Mouse (Mus musculus): ENCODE measurements around the gene Psmb3. TPM values are rescaled to one million over a fixed set of nuclear protein-coding genes. Genes with fewer than 3 reads are reported as not detected.
"Not testable (repeated sequence)": the region's sequence is repeated elsewhere in the genome, so short reads cannot be mapped to it uniquely, and the experiment has no call there.

Gene Psmb3
- polyA plus RNA-seq, 1 experiment = 241 TPM

DNA sequence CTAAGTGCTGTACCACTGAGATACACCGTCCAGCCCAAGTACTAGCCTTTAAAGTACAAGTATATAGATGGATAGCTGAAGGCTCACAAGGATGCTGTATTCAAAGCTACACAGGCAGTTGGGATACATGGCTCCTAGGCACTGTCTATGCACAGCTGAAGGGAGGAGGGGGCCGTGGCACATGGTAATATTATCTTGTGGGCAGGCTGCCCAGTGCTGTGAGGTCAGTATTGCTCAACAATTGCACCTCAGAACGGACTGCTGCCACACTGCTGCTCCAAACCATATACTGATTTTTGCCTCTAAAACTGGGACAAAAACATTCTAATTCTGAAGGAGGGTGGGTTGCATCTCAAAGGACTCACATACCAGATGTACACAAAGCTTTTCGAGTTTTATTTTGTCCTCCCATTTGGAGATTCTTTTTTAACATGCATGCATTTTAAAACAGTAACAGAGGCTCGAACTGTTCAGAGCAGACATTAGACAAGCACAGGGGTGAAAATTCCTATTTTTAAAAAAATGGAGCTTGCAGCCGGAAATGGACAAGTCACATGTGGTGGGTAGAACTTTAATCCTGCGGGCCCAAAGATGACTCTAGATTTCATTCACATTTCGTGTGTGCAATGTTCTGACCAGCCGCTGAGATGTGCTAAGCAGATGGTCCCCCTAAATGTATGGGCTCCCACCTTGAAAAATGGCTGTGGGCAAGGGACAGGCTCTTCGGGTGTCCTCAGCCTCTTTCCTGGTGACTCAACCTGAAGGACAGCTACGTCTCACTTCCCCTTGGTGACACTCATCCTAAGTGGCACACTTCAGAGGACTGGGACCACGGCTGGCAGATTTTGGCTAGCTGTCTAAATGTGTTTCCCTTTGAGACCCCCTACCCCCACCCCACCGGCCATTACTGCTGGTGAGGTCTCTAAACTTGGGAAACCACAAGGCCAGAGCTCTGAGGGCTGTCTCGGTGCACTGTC is 11.9 kb downstream of the Psmb3 start:
- peak in 1 of 2 experiments; percentile 43 for DNase-seq (ENCODE audit: extremely low spot score in 1 of 2, low spot score in 1 of 2)

DNA sequence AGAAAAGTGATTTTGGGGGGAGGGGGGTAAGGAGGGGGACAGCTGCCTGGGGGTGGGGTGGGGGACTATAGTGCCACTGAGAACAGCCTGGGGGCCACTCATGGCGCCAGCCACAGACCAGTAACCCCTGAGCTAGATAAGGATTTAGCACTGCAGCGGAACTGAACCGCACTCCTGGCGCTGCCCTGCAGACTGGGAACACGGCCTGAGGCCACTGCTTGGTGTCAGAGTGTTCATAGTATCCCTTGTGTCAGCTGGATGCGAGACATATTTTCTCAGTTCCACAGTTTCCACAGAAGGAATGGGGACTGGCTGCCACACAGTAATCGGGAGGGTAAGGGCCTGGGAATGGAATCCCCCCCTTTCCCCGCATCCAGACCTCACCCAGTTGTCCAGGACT is 12.8 kb downstream of the Psmb3 start:
- DNase-seq (ENCODE audit: extremely low spot score in 1 of 2, low spot score in 1 of 2) = no peak

DNA sequence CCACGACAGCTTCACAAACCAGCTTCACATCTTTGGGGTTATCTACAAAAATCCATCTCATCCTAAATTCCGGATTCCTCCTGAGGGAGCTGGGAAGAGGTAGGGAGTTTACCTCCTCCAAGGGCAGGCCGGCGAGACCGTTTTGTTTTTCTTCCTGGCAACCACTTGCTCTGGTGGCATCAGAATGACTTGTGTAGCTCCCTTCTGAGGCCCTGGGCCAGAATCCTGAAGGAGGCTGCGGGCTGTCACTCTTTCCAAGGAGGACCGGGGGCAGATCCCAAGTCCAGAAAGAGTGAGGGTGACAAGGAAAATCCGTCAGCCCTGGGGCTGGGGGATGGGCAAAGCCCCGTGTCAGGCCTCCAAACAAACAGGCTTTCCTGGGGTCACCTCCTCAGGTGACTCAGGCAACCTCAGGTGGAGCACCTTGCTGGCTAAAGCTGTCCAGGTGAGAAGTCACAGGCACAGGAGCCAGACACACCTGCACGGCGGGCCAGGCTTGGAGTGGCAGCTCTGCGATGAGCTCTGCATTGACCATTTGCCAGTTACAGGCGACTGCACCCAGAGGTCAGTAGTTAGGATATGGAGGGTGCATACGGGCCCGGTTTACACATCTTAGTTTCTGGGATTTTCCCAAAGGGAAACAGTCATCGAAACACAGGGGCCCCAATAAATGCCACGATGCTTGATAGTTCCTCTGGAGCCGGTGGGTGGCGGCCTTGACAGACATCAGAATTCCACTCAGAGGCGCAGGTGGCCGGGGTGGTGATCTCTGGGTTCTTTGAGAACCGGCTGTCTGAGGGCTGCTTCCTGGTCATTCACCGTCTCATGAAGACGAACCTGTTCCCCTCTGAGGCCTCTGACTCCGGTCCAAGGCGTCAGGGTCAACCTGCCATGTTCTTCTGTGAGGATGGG is 14.4 kb downstream of the Psmb3 start:
- no peak for DNase-seq (ENCODE audit: extremely low spot score in 1 of 2, low spot score in 1 of 2)

DNA sequence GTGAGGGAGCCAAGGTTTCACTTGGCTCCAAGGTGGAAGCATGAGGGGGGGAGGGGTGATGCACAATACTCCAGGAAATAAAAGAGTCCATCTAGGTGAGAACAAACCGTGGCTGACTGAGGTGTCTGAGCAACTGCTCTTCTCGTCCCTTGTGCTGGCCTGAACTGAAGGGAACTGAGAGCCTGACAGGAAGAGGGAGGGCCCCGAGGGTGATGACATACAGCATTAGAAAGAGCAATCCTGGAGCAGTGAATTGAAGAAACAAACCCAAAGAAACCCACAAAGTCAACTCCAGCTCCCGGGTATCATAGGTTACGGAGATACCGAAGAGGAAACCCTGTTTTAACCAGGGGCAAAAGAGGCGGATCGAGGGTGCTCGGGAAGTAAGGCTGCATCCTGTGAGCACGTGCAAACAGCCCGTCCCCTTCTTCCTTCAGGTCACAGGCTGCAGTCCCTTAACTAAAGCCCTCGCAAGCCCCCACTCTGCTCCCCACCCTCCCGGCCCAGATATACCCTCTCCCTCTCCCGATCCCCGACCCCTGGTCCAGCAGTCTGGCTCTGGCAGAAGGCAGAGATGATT is 15.2 kb downstream of the Psmb3 start:
- DNase-seq (ENCODE audit: extremely low spot score in 1 of 2, low spot score in 1 of 2) = no peak

DNA sequence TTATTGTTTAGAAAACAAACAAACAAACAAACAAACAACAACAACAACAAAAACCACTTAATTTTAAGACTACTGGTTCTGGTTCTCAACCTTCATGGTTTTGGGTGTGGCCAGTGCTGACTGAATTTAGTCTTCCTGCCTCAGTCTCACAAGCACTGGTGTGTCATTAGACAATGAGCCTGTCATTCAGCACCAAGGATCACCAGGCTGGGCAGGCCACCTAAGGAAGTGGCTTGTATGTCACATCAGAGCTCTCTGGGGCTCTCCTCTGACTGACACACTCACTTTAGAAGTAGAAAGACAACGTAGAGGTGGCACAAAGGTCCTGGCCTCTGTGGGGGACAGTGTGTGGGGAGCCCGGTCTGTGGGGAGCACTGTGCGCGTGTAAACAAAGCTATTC is 15.8 kb downstream of the Psmb3 start:
- DNase-seq (ENCODE audit: extremely low spot score in 1 of 2, low spot score in 1 of 2) = no peak

DNA sequence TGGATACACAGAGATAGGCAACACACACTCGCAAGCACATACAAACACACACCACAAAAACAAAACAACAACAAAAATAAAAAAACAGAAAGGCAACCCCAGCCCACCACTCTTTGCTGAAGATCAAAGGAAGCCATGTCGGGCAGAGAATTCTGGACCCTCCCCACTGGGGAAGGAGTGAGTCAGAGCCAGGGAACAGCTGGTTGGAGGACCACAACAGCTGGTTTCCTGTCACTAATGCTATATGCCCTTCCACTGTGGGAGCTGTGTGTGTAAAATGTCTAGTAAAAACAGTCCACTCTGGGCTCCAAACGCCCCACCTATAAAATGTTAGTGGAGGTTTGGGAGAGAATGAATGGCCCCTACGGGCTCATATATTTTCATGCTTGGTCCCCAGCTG is 18.1 kb downstream of the Psmb3 start:
- no peak for DNase-seq (ENCODE audit: extremely low spot score in 1 of 2, low spot score in 1 of 2)

DNA sequence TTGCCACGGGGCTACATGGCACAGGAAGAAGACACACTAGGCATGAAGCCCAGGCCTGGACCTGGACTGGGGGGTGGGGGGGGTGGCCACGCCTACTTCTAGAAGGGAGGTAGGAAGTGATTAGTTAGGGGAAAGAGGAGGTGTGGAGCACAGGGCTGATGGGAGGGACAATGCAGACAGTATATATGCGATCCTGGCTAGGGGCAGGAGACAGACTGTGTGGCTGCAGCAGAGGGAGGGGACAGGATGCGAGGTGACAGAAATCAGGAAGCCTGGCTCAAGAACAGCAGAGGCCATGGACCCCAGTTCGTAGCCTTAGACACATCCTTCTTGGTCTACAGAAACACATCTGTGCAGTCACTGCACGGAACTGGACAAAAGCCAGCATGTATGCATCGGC is 20.5 kb downstream of the Psmb3 start:
- no peak for DNase-seq (ENCODE audit: extremely low spot score in 1 of 2, low spot score in 1 of 2)

DNA sequence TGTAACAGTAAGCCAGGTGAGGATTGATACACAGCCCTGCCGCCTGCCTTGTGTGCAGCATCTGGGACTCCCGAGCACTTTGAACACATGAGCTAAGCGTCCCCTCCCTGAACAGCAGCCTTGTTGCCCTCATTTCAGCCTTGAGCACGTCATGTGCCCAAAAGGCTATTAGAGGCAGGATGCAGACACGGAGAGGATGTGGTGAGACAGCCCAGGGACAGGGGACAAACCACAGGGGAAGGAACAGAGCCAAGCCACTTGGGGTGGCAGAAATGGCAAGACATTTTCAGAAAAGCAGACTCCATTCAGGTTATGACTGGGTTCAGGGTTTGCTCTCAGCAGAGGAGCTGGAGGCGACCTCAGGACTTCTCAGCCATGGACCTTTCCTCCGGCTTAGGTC is 25.1 kb downstream of the Psmb3 start:
- no peak for DNase-seq (ENCODE audit: extremely low spot score in 1 of 2, low spot score in 1 of 2)

DNA sequence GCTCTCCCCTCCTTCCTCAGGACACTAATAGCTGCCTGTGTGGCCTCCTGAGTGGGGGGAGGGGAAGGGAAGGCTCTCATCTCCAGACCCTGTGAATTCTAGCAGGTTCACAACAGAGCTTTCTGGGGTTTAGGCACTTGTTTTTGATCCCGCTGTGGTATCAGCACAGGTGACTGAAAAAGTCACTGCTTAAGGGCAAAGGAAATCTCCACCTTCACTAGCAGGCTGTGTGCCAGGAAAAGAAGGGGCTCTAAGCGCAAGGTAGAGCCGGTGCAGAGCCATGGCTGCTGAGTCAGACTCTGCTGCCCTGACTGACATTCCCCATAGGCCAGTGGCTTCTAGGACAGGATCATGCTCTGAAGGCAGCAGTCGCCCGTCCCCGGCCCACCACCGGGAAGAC is 25.5 kb downstream of the Psmb3 start:
- DNase-seq (ENCODE audit: extremely low spot score in 1 of 2, low spot score in 1 of 2) = no peak

DNA sequence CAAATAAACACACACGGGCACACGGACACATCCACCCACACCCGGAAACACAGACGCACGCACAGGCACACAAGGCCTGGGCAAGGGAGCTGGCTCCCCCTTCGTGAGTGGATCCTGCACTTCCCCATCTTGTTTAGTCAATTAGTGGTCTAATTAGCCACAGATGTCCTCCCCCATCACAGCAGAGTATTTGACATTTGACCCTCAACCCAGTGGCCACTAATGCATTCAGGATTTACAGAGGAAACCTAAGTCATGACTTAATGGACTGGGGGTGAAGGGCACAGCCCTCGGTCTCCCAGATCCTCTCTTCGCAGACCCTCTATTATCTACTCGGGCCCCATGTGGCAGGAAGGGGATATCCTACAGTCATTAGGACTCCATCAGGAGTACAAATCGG is 30.5 kb downstream of the Psmb3 start:
- no peak for DNase-seq (ENCODE audit: extremely low spot score in 1 of 2, low spot score in 1 of 2)

DNA sequence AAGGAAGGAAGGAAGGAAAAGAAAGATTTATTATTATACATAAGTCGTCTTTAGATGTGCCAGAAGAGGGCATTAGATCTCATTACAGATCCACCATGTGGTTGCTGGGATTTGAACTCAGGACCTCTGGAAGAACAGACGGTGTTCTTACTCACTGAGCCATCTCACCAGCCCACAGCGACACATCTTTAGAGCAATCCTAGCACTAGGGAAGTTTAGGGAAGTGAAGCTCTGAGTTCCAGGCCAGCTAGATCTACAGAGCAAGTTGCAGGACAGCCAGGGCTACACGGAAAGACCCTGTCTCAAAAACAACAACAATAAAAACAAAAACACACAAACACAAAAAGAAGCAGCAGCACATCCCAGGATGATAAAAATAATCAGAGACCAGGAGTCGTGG is 31.6 kb downstream of the Psmb3 start:
- not testable (repeated sequence) for DNase-seq (ENCODE audit: extremely low spot score in 1 of 2, low spot score in 1 of 2)

DNA sequence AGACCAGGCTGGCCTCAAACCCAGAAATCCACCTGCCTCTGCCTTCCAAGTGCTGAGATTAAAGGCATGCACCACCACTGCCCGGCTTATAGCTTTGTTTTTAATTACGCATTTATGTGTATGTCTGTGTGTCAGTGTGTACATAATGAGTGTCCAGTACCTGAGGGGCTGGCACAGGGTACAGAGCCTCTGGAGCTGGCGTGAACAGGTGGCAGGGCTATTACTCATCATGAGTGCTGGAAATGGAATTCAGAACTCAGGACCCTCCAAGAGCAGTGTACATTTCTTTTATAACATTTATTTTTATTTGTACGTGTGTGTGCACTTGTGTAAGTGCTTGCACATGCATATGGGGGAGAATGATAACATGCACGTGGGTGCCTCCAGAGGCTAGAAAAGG is 33.4 kb downstream of the Psmb3 start:
- no peak for DNase-seq (ENCODE audit: extremely low spot score in 1 of 2, low spot score in 1 of 2)

DNA sequence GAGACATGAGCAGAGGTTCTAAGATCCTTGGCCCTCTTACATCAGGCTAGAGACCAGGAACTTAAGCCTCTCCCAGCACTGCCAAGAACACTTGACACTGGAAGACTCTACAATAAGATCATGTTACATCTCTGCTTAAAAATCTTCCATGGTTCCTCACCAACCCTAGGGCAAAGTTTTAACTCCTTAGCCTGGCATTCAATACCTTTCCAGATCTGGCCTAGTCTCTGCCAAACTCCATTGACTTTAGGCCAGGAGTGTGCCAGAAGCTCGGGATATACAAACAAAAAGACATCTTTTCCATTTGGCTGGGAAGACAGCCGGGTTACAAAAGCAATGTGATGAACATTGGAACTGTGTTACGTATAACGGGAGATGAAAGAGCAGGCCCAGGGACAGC is 34.4 kb downstream of the Psmb3 start:
- no peak for DNase-seq (ENCODE audit: extremely low spot score in 1 of 2, low spot score in 1 of 2)

DNA sequence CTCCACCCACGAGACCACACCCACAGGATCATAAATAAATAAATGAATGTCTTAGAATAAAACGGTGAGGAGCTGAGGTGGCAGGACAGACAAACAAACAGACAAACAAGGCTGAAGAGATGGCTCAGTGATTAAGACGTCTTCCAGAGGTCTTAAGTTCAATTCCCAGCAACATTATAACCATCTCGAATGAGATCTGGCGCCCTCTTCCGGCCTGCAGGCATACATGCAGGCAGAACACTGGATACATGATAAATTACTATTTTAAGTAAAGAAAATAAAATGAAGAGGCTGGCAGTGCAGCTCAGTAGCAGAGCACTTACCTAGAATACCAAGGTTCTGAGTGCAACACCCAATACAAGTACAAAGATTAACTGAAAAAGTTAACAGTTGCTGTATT is 35.5 kb downstream of the Psmb3 start:
- DNase-seq (ENCODE audit: extremely low spot score in 1 of 2, low spot score in 1 of 2) = no peak

DNA sequence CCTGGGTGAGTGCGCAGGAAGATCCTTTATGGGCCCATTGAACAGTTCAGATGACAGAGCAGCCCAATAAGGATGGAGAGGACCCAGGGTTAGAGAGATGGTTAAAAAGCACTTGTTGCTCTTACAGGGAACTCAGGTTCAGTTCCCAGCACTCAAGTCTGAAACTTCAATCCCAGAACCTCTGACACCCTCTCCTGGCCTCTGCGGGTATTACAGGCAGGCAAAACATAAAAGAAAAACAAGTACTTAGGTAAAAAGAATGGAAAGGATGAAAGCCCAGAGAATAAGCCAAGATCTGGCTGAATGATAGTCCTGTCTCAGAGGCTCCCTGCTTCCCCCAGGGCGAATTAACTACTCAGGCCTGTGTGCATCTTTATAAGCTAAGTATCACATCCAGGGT is 36.0 kb downstream of the Psmb3 start:
- DNase-seq (ENCODE audit: extremely low spot score in 1 of 2, low spot score in 1 of 2) = no peak

DNA sequence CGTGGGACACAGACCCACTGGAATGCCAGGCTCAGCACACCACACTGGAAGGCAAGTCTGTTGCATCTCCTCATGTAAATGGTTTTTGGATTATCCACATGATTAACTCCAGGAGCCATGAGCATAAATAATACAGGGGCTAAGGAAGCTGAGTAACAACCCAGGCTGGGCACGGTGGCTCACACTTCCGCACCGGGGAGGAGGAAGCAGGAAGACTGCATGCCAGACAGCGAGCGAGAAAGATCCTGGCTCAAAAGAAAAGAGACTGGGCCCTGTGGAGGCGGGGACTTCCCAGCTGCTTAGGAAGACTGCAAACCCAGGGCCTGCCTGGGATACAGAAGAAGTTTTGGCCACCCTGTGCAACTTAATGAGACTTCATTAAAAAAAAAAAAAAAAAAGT is 37.0 kb downstream of the Psmb3 start:
- peak in 1 of 2 experiments; percentile 61 for DNase-seq (ENCODE audit: extremely low spot score in 1 of 2, low spot score in 1 of 2)

DNA sequence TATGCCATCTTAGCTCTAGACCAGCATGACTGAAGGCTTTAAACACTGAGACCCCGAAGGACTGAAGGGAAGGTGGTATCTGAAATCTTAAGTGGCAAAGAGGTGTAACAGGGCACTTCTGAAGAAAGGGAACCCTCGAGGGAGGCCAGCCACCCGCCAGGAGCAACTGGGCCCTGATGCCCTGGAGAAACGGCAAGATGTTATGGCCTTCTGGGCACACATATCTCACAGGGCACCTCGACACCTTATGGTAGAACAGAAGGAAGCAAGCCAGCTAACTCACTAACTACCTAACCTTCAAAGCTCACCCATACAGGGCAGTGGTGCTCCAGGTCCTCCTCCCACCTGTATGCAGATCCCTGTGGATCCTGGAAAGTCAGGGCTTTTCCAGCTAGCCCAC is 39.0 kb downstream of the Psmb3 start:
- DNase-seq (ENCODE audit: extremely low spot score in 1 of 2, low spot score in 1 of 2) = no peak

DNA sequence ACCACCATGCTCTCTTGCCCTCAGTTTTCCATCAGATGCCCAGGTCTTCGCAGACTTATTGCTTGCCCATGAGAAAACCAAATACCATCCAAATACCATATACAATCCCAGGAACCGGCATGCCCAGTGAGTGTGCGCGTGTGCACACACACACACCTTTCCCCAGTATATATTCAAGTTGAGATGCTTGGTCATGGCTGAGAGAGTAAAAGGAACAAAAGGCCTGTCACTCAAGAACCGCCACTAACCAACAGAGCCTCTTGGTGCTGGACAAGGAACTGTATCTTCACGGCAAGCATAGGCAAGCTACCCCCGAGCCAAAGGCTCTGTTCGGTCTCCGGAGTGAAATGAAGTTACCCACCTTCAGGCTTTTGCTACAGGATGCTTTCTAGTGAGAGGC is 39.4 kb downstream of the Psmb3 start:
- no peak for DNase-seq (ENCODE audit: extremely low spot score in 1 of 2, low spot score in 1 of 2)

DNA sequence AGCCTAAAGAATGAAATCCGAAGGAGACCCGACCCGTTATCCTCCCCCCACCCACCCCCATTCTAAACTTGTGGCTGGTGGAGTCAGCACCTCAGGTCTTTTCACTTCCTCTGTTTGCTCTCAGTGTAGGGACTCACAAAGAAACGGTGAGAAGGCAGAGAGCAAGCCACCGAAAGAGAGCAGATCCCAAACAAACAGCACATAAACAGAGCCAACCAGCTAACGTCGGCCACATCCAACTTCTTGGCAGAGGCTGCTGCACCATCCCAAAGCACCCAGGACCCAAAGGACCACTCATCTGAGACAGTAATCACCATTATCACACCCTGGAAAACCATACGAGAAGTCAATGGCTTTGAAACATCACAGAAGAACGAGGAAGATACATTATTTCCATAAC is 40.2 kb downstream of the Psmb3 start:
- DNase-seq (ENCODE audit: extremely low spot score in 1 of 2, low spot score in 1 of 2) = no peak

DNA sequence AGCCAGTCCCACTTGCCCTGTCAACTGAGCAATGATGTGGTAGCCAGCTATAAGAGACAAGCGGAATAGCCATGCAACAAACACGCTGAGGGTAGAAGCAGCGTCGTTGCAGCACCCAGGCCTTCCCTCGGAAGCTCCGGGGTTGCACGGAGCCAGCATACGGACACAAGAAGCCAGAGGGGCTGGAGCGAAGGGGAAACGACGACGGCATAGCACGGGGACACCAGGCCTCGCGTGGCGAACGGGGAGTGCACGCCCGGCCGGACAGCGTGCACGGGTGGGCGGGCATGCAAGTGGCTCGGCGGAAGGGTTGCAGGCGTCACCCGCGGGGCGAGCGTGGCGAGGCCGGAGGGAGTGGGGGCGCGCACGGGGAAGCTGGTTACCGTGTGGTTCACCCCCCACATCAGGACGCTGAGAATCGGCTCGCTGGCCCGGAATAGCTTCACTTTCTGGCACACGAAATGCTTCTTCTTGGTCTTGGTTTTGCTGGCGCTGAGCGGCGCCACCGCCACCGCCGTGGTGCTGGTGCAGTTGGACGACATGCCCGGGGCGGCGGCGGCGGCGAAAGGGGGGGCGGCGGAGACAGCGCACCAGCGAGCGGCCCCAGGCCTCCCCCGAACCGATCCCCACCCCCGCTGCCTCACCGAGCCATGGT is 41.0 kb downstream of the Psmb3 start, which contains the start of gene Pip4k2b:
Pip4k2b (minus strand) TSS at position 642 of the 655 bp plus-strand sequence.
- peak; percentile 16 to 20 for DNase-seq (ENCODE audit: extremely low spot score in 1 of 2, low spot score in 1 of 2)

All from frontal cortex, adult 2 months (tissue).